Mouse (Mus musculus) hindbrain, embryonic 16.5 days (tissue): ENCODE data around the gene Smarca4. TPM values are rescaled to one million over a fixed set of nuclear protein-coding genes. Genes with fewer than 3 reads are reported as not detected.

Experiments
- ATAC-seq: fragments of 200-750 bp; cut with Nextera tagmentation; 2 replicates; pipeline ENCODE4 v1.8.0; 2017; ENCODE audit warnings: moderate TSS enrichment, moderate library complexity
- H3K27ac ChIP-seq: fragments of 300-500 bp; sonication (generic); 2 replicates; pipeline ENCODE4 v1.5.1; 2014; ENCODE audit warnings: low read depth, mild to moderate bottlenecking, control low read depth, low read length, moderate library complexity
- H3K27me3 ChIP-seq: fragments of 300-500 bp; sonication (generic); replicated peaks from 2 replicates; pipeline ENCODE4 v1.6.1; 2014; ENCODE audit warnings: low read length; ENCODE audit not compliant: control insufficient read depth, insufficient read depth
- H3K36me3 ChIP-seq: fragments of 300-500 bp; sonication (generic); 2 replicates; pipeline ENCODE4 v1.6.1; 2014; ENCODE audit warnings: mild to moderate bottlenecking, low read length, moderate library complexity, mixed read lengths; ENCODE audit not compliant: control insufficient read depth, insufficient read depth
- H3K4me1 ChIP-seq: fragments of 300-500 bp; sonication (generic); 2 replicates; pipeline ENCODE4 v1.6.1; 2014; ENCODE audit warnings: low read depth, low read length; ENCODE audit not compliant: control insufficient read depth, insufficient read depth
- H3K4me2 ChIP-seq: fragments of 300-500 bp; sonication (generic); 2 replicates; pipeline ENCODE4 v1.6.1; 2014; ENCODE audit warnings: mild to moderate bottlenecking, low read length, control low read depth, moderate library complexity
- H3K4me3 ChIP-seq: fragments of 300-500 bp; sonication (generic); 2 replicates; pipeline ENCODE4 v1.5.1; 2014; ENCODE audit warnings: mild to moderate bottlenecking, low read length, control low read depth, moderate library complexity
- H3K9ac ChIP-seq: fragments of 300-500 bp; sonication (generic); 2 replicates; pipeline ENCODE4 v1.6.1; 2014; ENCODE audit warnings: low read depth, mild to moderate bottlenecking, control low read depth, low read length, moderate library complexity
- H3K9me3 ChIP-seq: fragments of 300-500 bp; sonication (generic); 2 replicates; pipeline ENCODE4 v1.6.1; 2014; ENCODE audit warnings: mild to moderate bottlenecking, low read length, moderate library complexity; ENCODE audit not compliant: control insufficient read depth
- WGBS: fragments of 180-500 bp; shearing (Covaris S2); extraction: QIAGEN DNeasy Blood & Tissue Kit; methylation state at CpG from one replicate; pipeline ENCODE4 v1.1.7; 2014; 5-methylcytosine and 5-hydroxymethylcytosine counted together
- polyA plus RNA-seq: library from polyadenylated mRNA; unstranded; fragments of >200 nt; fragmentation: Nextera tagmentation; extraction: Ambion mirVana; gene quantifications from 2 replicates; pipeline ENCODE4 v1.2.1, GENCODE M21; 2015

The Smarca4 gene
- 109 and 130 TPM in 2 replicates for polyA plus RNA-seq

GRCm38 (mm10) chr9:21615617-21616231 lies at the start of gene Smarca4:
Gene Smarca4, plus strand, starts transcription at chr9:21616169.
- no peaks in the 10 kb centered on the region for H3K9me3 ChIP-seq
- peak within 1 kb of the TSS; percentile 98 for H3K27ac ChIP-seq
- no peaks in the 10 kb centered on the region for H3K36me3 ChIP-seq
- H3K4me3 ChIP-seq = peak within 1 kb of the TSS; percentile 72
- H3K27me3 ChIP-seq = no peaks in the 10 kb centered on the region
- H3K4me2 ChIP-seq = peak within 1 kb of the TSS; percentile 80
- peaks cover 13% of the 10 kb centered on the region for H3K4me1 ChIP-seq
- peak within 1 kb of the TSS; percentile 89 for H3K9ac ChIP-seq
- whole genome bisulfite sequencing = under 1% methylated on average over 44 of the region's 45 CpGs
- ATAC-seq = peak; percentile 96

GRCm38 (mm10) chr9:21566538-21566937 lies 49.4 kb upstream of the Smarca4 start:
- Histone ChIP-seq H3K4me3 (no peak overlapping the region), H3K9ac (no peak overlapping the region), H3K4me2 (no peak overlapping the region), H3K4me1 (no peaks in the 10 kb centered on the region; the same call in 1 of the 2 replicates), H3K36me3 (peaks cover 10% of the 10 kb centered on the region), H3K27ac (no peak overlapping the region), H3K9me3 (no peaks in the 10 kb centered on the region), H3K27me3 (no peaks in the 10 kb centered on the region)
- 100% methylated on average over 1 of the region's 1 CpGs for WGBS
- no peak for ATAC-seq

GRCm38 (mm10) chr9:21567051-21567450 lies 48.9 kb upstream of the Smarca4 start:
- Histone ChIP-seq H3K9me3 (no peaks in the 10 kb centered on the region), H3K4me2 (no peak overlapping the region), H3K4me1 (no peaks in the 10 kb centered on the region; the same call in 1 of the 2 replicates), H3K9ac (no peak overlapping the region), H3K4me3 (no peak overlapping the region), H3K27me3 (no peaks in the 10 kb centered on the region), H3K27ac (no peak overlapping the region), H3K36me3 (peaks cover 15% of the 10 kb centered on the region)
- ATAC-seq = no peak
- WGBS = 83% methylated on average over 2 of the region's 2 CpGs

- Histone ChIP-seq H3K27me3 (no peaks in the 10 kb centered on the region), H3K4me1 (no peaks in the 10 kb centered on the region; the same call in 1 of the 2 replicates), H3K36me3 (peaks cover 23% of the 10 kb centered on the region), H3K4me3 (no peak overlapping the region), H3K27ac (no peak overlapping the region), H3K9ac (no peak overlapping the region), H3K4me2 (no peak overlapping the region), H3K9me3 (no peaks in the 10 kb centered on the region)
- 90% methylated on average over 8 of the region's 8 CpGs for WGBS
- no peak for ATAC-seq
Measured at GRCm38 (mm10) chr9:21568657-21569255, 47.2 kb upstream of the Smarca4 start.

- ATAC-seq = no peak
- Histone ChIP-seq H3K36me3 (peaks cover 48% of the 10 kb centered on the region), H3K4me3 (no peak overlapping the region), H3K9ac (no peak overlapping the region), H3K27ac (no peak overlapping the region), H3K9me3 (no peaks in the 10 kb centered on the region), H3K4me2 (no peak overlapping the region), H3K27me3 (no peaks in the 10 kb centered on the region), H3K4me1 (no peaks in the 10 kb centered on the region)
- WGBS = 93% methylated on average over 8 of the region's 8 CpGs
Measured at GRCm38 (mm10) chr9:21574012-21574801, 41.8 kb upstream of the Smarca4 start.

- H3K27me3 ChIP-seq = no peaks in the 10 kb centered on the region
- no peak overlapping the region for H3K4me3 ChIP-seq
- 95% methylated on average over 10 of the region's 10 CpGs for WGBS
- peak; percentile 37; the same call in 1 of the 2 replicates for ATAC-seq
- no peak overlapping the region for H3K4me2 ChIP-seq
- H3K9me3 ChIP-seq = no peaks in the 10 kb centered on the region
- H3K36me3 ChIP-seq = peaks cover 50% of the 10 kb centered on the region
- no peak overlapping the region for H3K9ac ChIP-seq
- H3K27ac ChIP-seq = no peak overlapping the region
- H3K4me1 ChIP-seq = no peaks in the 10 kb centered on the region
Measured at GRCm38 (mm10) chr9:21575253-21575652, 40.7 kb upstream of the Smarca4 start.

- Histone ChIP-seq H3K27ac (no peak overlapping the region), H3K4me1 (no peaks in the 10 kb centered on the region), H3K9me3 (no peaks in the 10 kb centered on the region), H3K9ac (no peak overlapping the region), H3K4me3 (no peak overlapping the region), H3K4me2 (no peak overlapping the region), H3K27me3 (no peaks in the 10 kb centered on the region), H3K36me3 (peaks cover 54% of the 10 kb centered on the region)
- WGBS = 94% methylated on average over 1 of the region's 1 CpGs
- ATAC-seq = peak; percentile 51
Measured at GRCm38 (mm10) chr9:21576286-21576685, 39.7 kb upstream of the Smarca4 start.

- WGBS = 62% methylated on average over 3 of the region's 3 CpGs
- no peaks in the 10 kb centered on the region for H3K4me1 ChIP-seq
- H3K9ac ChIP-seq = no peak overlapping the region
- no peaks in the 10 kb centered on the region for H3K9me3 ChIP-seq
- no peak for ATAC-seq
- H3K4me3 ChIP-seq = no peak overlapping the region
- H3K27ac ChIP-seq = no peak overlapping the region
- peaks cover 47% of the 10 kb centered on the region for H3K36me3 ChIP-seq
- H3K4me2 ChIP-seq = no peak overlapping the region
- no peaks in the 10 kb centered on the region for H3K27me3 ChIP-seq
Measured at GRCm38 (mm10) chr9:21578226-21578625, 37.7 kb upstream of the Smarca4 start.

GRCm38 (mm10) chr9:21585401-21585800 lies 30.6 kb upstream of the Smarca4 start:
- Histone ChIP-seq H3K9me3 (no peaks in the 10 kb centered on the region), H3K36me3 (peaks cover 53% of the 10 kb centered on the region), H3K27me3 (no peaks in the 10 kb centered on the region), H3K9ac (no peak overlapping the region), H3K4me2 (no peak overlapping the region), H3K27ac (no peak overlapping the region), H3K4me1 (no peaks in the 10 kb centered on the region), H3K4me3 (no peak overlapping the region)
- 95% methylated on average over 1 of the region's 1 CpGs for WGBS
- no peak for ATAC-seq
